Comparison of ENCODE assay signal across 8 mouse cellular contexts in the genomic region with DNA sequence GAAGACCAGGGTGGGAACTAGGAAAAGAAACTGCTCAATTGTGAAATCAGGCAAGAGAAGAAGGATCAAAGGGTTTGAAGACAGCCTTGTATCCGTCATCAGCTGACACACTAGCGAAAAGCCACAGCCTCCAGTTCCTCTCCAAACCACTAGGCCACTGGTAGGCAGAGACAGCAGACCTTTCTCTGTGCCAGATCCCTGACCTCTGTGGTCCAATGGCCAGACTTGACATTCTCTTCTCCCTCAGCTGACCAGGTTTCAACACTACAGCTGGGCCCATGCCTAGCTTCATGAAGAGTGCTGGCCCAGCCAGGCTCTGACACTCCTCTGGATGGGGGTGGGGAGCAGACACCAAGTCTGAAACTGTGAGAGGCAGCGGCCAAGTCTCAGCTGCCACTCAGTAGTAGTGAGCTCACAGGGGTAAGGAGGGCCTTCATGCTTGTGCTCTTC. TPM values are rescaled to one million over a fixed set of nuclear protein-coding genes. Genes with fewer than 3 reads are reported as not detected.
DNase-seq lines count a peak whose midpoint lies in the region; ATAC-seq lines count a peak whose summit lies in the region.

No protein-coding gene starts in this region.

- WGBS in forebrain, embryonic 14.5 days = 71% methylated on average over 3 of the region's 3 CpGs
- 77% methylated on average over 3 of the region's 3 CpGs for WGBS in forebrain, embryonic 15.5 days

- H3K4me3 ChIP-seq in forebrain, embryonic 14.5 days (ENCODE audit: low read depth, low read length) = no peak overlapping the region
- H3K4me3 ChIP-seq in forebrain, embryonic 15.5 days = no peak overlapping the region

- H3K36me3 ChIP-seq in forebrain, embryonic 14.5 days (ENCODE audit: control insufficient read depth, insufficient read depth, low read length) = no peaks in the 10 kb centered on the region
- H3K36me3 ChIP-seq in forebrain, embryonic 15.5 days = peaks cover 5% of the 10 kb centered on the region; the same call in 1 of the 2 replicates

- H3K9me3 ChIP-seq in forebrain, embryonic 14.5 days (replicated peaks; ENCODE audit: control insufficient read depth, low read length) = no peaks in the 10 kb centered on the region; the same call in 1 of the 2 replicates
- H3K9me3 ChIP-seq in forebrain, embryonic 15.5 days = no peaks in the 10 kb centered on the region

- DNase-seq in forebrain, embryonic 14.5 days (ENCODE audit: low spot score) = no peak
- DNase-seq in ovary, adult 18-20 months (ENCODE audit: low spot score) = peak; percentile 60
- no peak for DNase-seq in ovary, postnatal 10 days (ENCODE audit: low spot score)
- peak; percentile 99 for DNase-seq in heart, adult 11 months
- DNase-seq in left cerebral cortex, postnatal 4 days = peak; percentile 51
- DNase-seq in skeletal muscle tissue, adult 2 months (ENCODE audit: low read depth, low spot score) = peak; percentile 95
- DNase-seq in frontal cortex, postnatal 14 days (ENCODE audit: low spot score in 2 of 2) = no peak

- no peak overlapping the region for H3K9ac ChIP-seq in forebrain, embryonic 14.5 days (ENCODE audit: low read length)
- no peak overlapping the region for H3K9ac ChIP-seq in forebrain, embryonic 15.5 days (replicated peaks)

- peak; percentile 32; the same call in 1 of the 2 replicates for ATAC-seq in forebrain, embryonic 14.5 days
- no peak for ATAC-seq in forebrain, embryonic 15.5 days (replicated peaks)

- no peak overlapping the region for H3K4me2 ChIP-seq in forebrain, embryonic 14.5 days (ENCODE audit: low read length)
- H3K4me2 ChIP-seq in forebrain, embryonic 15.5 days (replicated peaks) = no peak overlapping the region

- peaks cover 5% of the 10 kb centered on the region for H3K4me1 ChIP-seq in forebrain, embryonic 14.5 days (ENCODE audit: control insufficient read depth, insufficient read depth, low read length)
- peaks cover 12% of the 10 kb centered on the region for H3K4me1 ChIP-seq in forebrain, embryonic 15.5 days

- no peak overlapping the region for H3K27ac ChIP-seq in forebrain, embryonic 14.5 days (ENCODE audit: low read depth, low read length)
- H3K27ac ChIP-seq in forebrain, embryonic 15.5 days (replicated peaks) = no peak overlapping the region

- no peaks in the 10 kb centered on the region for H3K27me3 ChIP-seq in forebrain, embryonic 14.5 days (replicated peaks; ENCODE audit: control insufficient read depth, insufficient read depth, low read length)
- no peaks in the 10 kb centered on the region for H3K27me3 ChIP-seq in forebrain, embryonic 15.5 days

- intact Hi-C loops in left cerebral cortex, postnatal 4 days (cut with DNase I) = loop anchor here (10.0 kb wide), 3 partner anchors 168 to 1648 kb away; no protein-coding TSS in a partner anchor

RNA-seq across cellular contexts. Expression of a gene that starts 7.0 kb away (rescaled TPM):
- polyA plus RNA-seq in forebrain, embryonic 14.5 days (2014; fragmentation: Nextera tagmentation; extraction: Ambion mirVana) = 46.6 and 53.3 TPM in 2 replicates
- polyA plus RNA-seq in forebrain, embryonic 15.5 days (2015; fragmentation: Nextera tagmentation; extraction: Ambion mirVana) = 45.4 and 45.5 TPM in 2 replicates
- 100 to 1,000 TPM; 247 to 250 TPM for total RNA-seq in left cerebral cortex, postnatal 4 days (2021)

Comparison
In these comparisons a context has a peak if more than half of its experiments do, and no peak if none do; other contexts are left out.
1. DNase-seq: peak in ovary, adult 18-20 months (single experiment), heart, adult 11 months (single experiment), left cerebral cortex, postnatal 4 days (single experiment) and skeletal muscle tissue, adult 2 months (single experiment); none in forebrain, embryonic 14.5 days (single experiment), ovary, postnatal 10 days (single experiment) and frontal cortex, postnatal 14 days (0 of 2).